Mouse (Mus musculus) lung, postnatal 0 days (tissue): ENCODE measurements around the gene Tmem132d. TPM values are rescaled to one million over a fixed set of nuclear protein-coding genes. Genes with fewer than 3 reads are reported as not detected.

Source experiments
- ATAC-seq: fragments of 200-750 bp; cut with Nextera tagmentation; 2 replicates; pipeline ENCODE4 v1.8.0; 2017; ENCODE audit warnings: moderate library complexity
- DNase-seq: peaks from one replicate; pipeline ENCODE4 v3.0.0-alpha.2; 2016; ENCODE audit warnings: low spot score
- H3K27ac ChIP-seq: fragments of 300-500 bp; sonication (generic); 2 replicates; pipeline ENCODE4 v1.5.1; 2014; ENCODE audit warnings: antibody characterized with exemption, mild to moderate bottlenecking, low read length, mixed read lengths
- H3K27me3 ChIP-seq: fragments of 300-500 bp; sonication (generic); replicated peaks from 2 replicates; pipeline ENCODE4 v1.6.1; 2014; ENCODE audit warnings: low read length, mixed read lengths; ENCODE audit not compliant: insufficient read depth
- H3K36me3 ChIP-seq: fragments of 300-500 bp; sonication (generic); 2 replicates; pipeline ENCODE4 v1.6.1; 2014; ENCODE audit warnings: low read length, mixed read lengths; ENCODE audit not compliant: insufficient read depth
- H3K4me1 ChIP-seq: fragments of 300-500 bp; sonication (generic); 2 replicates; pipeline ENCODE4 v1.6.1; 2014; ENCODE audit warnings: antibody characterized with exemption, low read depth, low read length, mixed read lengths; ENCODE audit not compliant: insufficient read depth
- H3K4me2 ChIP-seq: fragments of 300-500 bp; sonication (generic); replicated peaks from 2 replicates; pipeline ENCODE4 v1.6.1; 2014; ENCODE audit warnings: low read depth, mild to moderate bottlenecking, low read length, moderate library complexity, mixed read lengths
- H3K4me3 ChIP-seq: fragments of 300-500 bp; sonication (generic); 2 replicates; pipeline ENCODE4 v1.5.1; 2014; ENCODE audit warnings: low read depth, low read length
- H3K9ac ChIP-seq: fragments of 300-500 bp; sonication (generic); replicated peaks from 2 replicates; pipeline ENCODE4 v1.6.1; 2014; ENCODE audit warnings: low read depth, mild to moderate bottlenecking
- H3K9me3 ChIP-seq: fragments of 300-500 bp; sonication (generic); 2 replicates; pipeline ENCODE4 v1.6.1; 2016; ENCODE audit warnings: low read length, mixed read lengths
- CTCF ChIP-seq: IDR thresholded peaks from 2 replicates; pipeline ENCODE4 v1.5.1; 2016; ENCODE audit warnings: antibody characterized with exemption, mild to moderate bottlenecking
- EP300 ChIP-seq: IDR thresholded peaks from 2 replicates; pipeline ENCODE4 v1.6.1; 2016; ENCODE audit warnings: antibody characterized with exemption, mild to moderate bottlenecking, control low read depth
- WGBS: fragments of 180-500 bp; shearing (Covaris S2); extraction: QIAGEN DNeasy Blood & Tissue Kit; methylation state at CpG from one replicate; pipeline ENCODE4 v1.1.7; 2014; 5-methylcytosine and 5-hydroxymethylcytosine counted together
- polyA plus RNA-seq: library from polyadenylated mRNA; unstranded; fragments of >200 nt; fragmentation: Nextera tagmentation; extraction: Ambion mirVana; gene quantifications from 2 replicates; pipeline ENCODE4 v1.2.1, GENCODE M21; 2015

Tmem132d gene
- polyA plus RNA-seq, 1 experiment from 2014 or later = 1.6 TPM

GRCm38 (mm10) chr5:128100331-128100730, 332.5 kb downstream of the Tmem132d start:
- Histone ChIP-seq H3K4me3 (no peak overlapping the region), H3K9ac (no peak overlapping the region), H3K4me1 (no peaks in the 10 kb centered on the region), H3K4me2 (no peak overlapping the region), H3K36me3 (no peaks in the 10 kb centered on the region), H3K27ac (no peak overlapping the region), H3K9me3 (no peaks in the 10 kb centered on the region), H3K27me3 (no peaks in the 10 kb centered on the region)
- TF ChIP-seq EP300 (no peak), CTCF (no peak)
- ATAC-seq (no peak), DNase-seq (no peak)
- WGBS = 72% methylated on average over 5 of the region's 5 CpGs

GRCm38 (mm10) chr5:128099439-128099838, 333.4 kb downstream of the Tmem132d start:
- Histone ChIP-seq H3K27me3 (no peaks in the 10 kb centered on the region), H3K4me1 (no peaks in the 10 kb centered on the region), H3K4me2 (no peak overlapping the region), H3K4me3 (no peak overlapping the region), H3K36me3 (no peaks in the 10 kb centered on the region), H3K9me3 (no peaks in the 10 kb centered on the region), H3K27ac (no peak overlapping the region), H3K9ac (no peak overlapping the region)
- no peak for ATAC-seq
- DNase-seq = no peak
- 77% methylated on average over 2 of the region's 2 CpGs for WGBS
- TF ChIP-seq EP300 (no peak), CTCF (peak; percentile 41)

- H3K9me3 ChIP-seq = no peaks in the 10 kb centered on the region
- ATAC-seq = no peak
Observed at GRCm38 (mm10) chr5:128090578-128090977, 342.3 kb downstream of the Tmem132d start.

GRCm38 (mm10) chr5:128075456-128075855, 357.4 kb downstream of the Tmem132d start:
- Histone ChIP-seq H3K4me3 (no peak overlapping the region), H3K4me1 (no peaks in the 10 kb centered on the region), H3K4me2 (no peak overlapping the region), H3K36me3 (no peaks in the 10 kb centered on the region), H3K9me3 (no peaks in the 10 kb centered on the region), H3K27me3 (no peaks in the 10 kb centered on the region), H3K9ac (no peak overlapping the region), H3K27ac (no peak overlapping the region)
- DNase-seq (no peak), ATAC-seq (no peak)
- 58% methylated on average over 5 of the region's 5 CpGs for WGBS
- no peak for TF ChIP-seq CTCF
- no peak for TF ChIP-seq EP300

More at GRCm38 (mm10) chr5:128090578-128090977, 342.3 kb downstream of the Tmem132d start:
- H3K4me1 ChIP-seq = no peaks in the 10 kb centered on the region
- no peak overlapping the region for H3K27ac ChIP-seq
- H3K36me3 ChIP-seq = no peaks in the 10 kb centered on the region
- WGBS = 77% methylated on average over 5 of the region's 5 CpGs
- no peak for DNase-seq
- no peak overlapping the region for H3K9ac ChIP-seq
- no peak overlapping the region for H3K4me3 ChIP-seq
- no peak overlapping the region for H3K4me2 ChIP-seq
- TF ChIP-seq EP300 (no peak), CTCF (no peak)
- H3K27me3 ChIP-seq = no peaks in the 10 kb centered on the region

GRCm38 (mm10) chr5:128072616-128073015, 360.3 kb downstream of the Tmem132d start:
- Histone ChIP-seq H3K4me1 (no peaks in the 10 kb centered on the region), H3K4me3 (no peak overlapping the region), H3K27ac (no peak overlapping the region), H3K9ac (no peak overlapping the region), H3K27me3 (no peaks in the 10 kb centered on the region), H3K36me3 (no peaks in the 10 kb centered on the region), H3K9me3 (no peaks in the 10 kb centered on the region), H3K4me2 (no peak overlapping the region)
- ATAC-seq (no peak), DNase-seq (no peak)
- no peak for TF ChIP-seq CTCF
- no peak for TF ChIP-seq EP300
- 78% methylated on average over 2 of the region's 2 CpGs for WGBS

- TF ChIP-seq CTCF (no peak), EP300 (no peak)
- WGBS = 70% methylated on average over 9 of the region's 9 CpGs
- DNase-seq = no peak
- no peaks in the 10 kb centered on the region for H3K36me3 ChIP-seq
- H3K4me2 ChIP-seq = no peak overlapping the region
- H3K9ac ChIP-seq = no peak overlapping the region
- H3K9me3 ChIP-seq = no peaks in the 10 kb centered on the region
- no peak for ATAC-seq
- H3K4me3 ChIP-seq = no peak overlapping the region
- no peaks in the 10 kb centered on the region for H3K27me3 ChIP-seq
- H3K27ac ChIP-seq = no peak overlapping the region
- no peaks in the 10 kb centered on the region for H3K4me1 ChIP-seq
Observed at GRCm38 (mm10) chr5:128041781-128042180, 391.1 kb downstream of the Tmem132d start.

GRCm38 (mm10) chr5:128040036-128040435, 392.8 kb downstream of the Tmem132d start:
- no peak overlapping the region for H3K9ac ChIP-seq
- H3K4me2 ChIP-seq = no peak overlapping the region
- H3K27ac ChIP-seq = no peak overlapping the region
- no peaks in the 10 kb centered on the region for H3K4me1 ChIP-seq
- TF ChIP-seq CTCF (no peak), EP300 (no peak)
- 79% methylated on average over 6 of the region's 6 CpGs for WGBS
- no peaks in the 10 kb centered on the region for H3K27me3 ChIP-seq
- ATAC-seq (no peak), DNase-seq (no peak)
- no peak overlapping the region for H3K4me3 ChIP-seq
- H3K36me3 ChIP-seq = no peaks in the 10 kb centered on the region
- no peaks in the 10 kb centered on the region for H3K9me3 ChIP-seq
